ENCODE assay signal across 8 mouse cellular contexts in genomic region chr1:131096132-131096695, GRCm38 (mm10). TPM values are rescaled to one million over a fixed set of nuclear protein-coding genes. Genes with fewer than 3 reads are reported as not detected.
DNase-seq lines count a peak whose midpoint lies in the region; ATAC-seq and TF ChIP-seq lines count a peak whose summit lies in the region.

No protein-coding gene starts in this region.

- peak overlapping the region; percentile 95 for H3K27ac ChIP-seq in lung, embryonic 14.5 days (ENCODE audit: low read depth)
- peak overlapping the region; percentile 94 for H3K27ac ChIP-seq in embryonic facial prominence, embryonic 13.5 days
- H3K27ac ChIP-seq in limb, embryonic 13.5 days: peak overlapping the region; percentile 93
- H3K27ac ChIP-seq in neural tube, embryonic 14.5 days (ENCODE audit: low read depth, low read length): peak overlapping the region; percentile 75

- H3K27me3 ChIP-seq in lung, embryonic 14.5 days (ENCODE audit: insufficient read depth, low read length): no peaks in the 10 kb centered on the region
- H3K27me3 ChIP-seq in embryonic facial prominence, embryonic 13.5 days: no peaks in the 10 kb centered on the region
- no peaks in the 10 kb centered on the region for H3K27me3 ChIP-seq in limb, embryonic 13.5 days
- H3K27me3 ChIP-seq in neural tube, embryonic 14.5 days (ENCODE audit: control insufficient read depth, insufficient read depth, low read length): no peaks in the 10 kb centered on the region

- H3K4me2 ChIP-seq in lung, embryonic 14.5 days: peak overlapping the region; percentile 90
- H3K4me2 ChIP-seq in embryonic facial prominence, embryonic 13.5 days: peak overlapping the region; percentile 84
- peak overlapping the region; percentile 85 for H3K4me2 ChIP-seq in limb, embryonic 13.5 days (replicated peaks)
- H3K4me2 ChIP-seq in neural tube, embryonic 14.5 days (ENCODE audit: low read depth, low read length): peak overlapping the region; percentile 83

- 5% methylated on average over 9 of the region's 9 CpGs for WGBS in lung, embryonic 14.5 days
- WGBS in embryonic facial prominence, embryonic 13.5 days: 22% methylated on average over 9 of the region's 9 CpGs
- WGBS in limb, embryonic 13.5 days: 30% methylated on average over 9 of the region's 9 CpGs
- 27% methylated on average over 9 of the region's 9 CpGs for WGBS in neural tube, embryonic 14.5 days

- no peaks in the 10 kb centered on the region for H3K36me3 ChIP-seq in lung, embryonic 14.5 days (ENCODE audit: insufficient read depth)
- H3K36me3 ChIP-seq in embryonic facial prominence, embryonic 13.5 days: no peaks in the 10 kb centered on the region
- H3K36me3 ChIP-seq in limb, embryonic 13.5 days: no peaks in the 10 kb centered on the region
- no peaks in the 10 kb centered on the region for H3K36me3 ChIP-seq in neural tube, embryonic 14.5 days (ENCODE audit: control insufficient read depth, insufficient read depth, low read length)

- peak overlapping the region; percentile 91 for H3K9ac ChIP-seq in lung, embryonic 14.5 days
- peak overlapping the region; percentile 94 for H3K9ac ChIP-seq in embryonic facial prominence, embryonic 13.5 days
- peak overlapping the region; percentile 95 for H3K9ac ChIP-seq in limb, embryonic 13.5 days
- H3K9ac ChIP-seq in neural tube, embryonic 14.5 days (replicated peaks; ENCODE audit: low read depth, low read length): peak overlapping the region; percentile 81

- no peak for TF ChIP-seq CTCF in lung, embryonic 14.5 days (IDR thresholded peaks at IDR 0.05; ENCODE audit: low read depth)

- no peaks in the 10 kb centered on the region for H3K9me3 ChIP-seq in lung, embryonic 14.5 days (ENCODE audit: low read depth, low read length)
- H3K9me3 ChIP-seq in embryonic facial prominence, embryonic 13.5 days: no peaks in the 10 kb centered on the region
- H3K9me3 ChIP-seq in limb, embryonic 13.5 days: no peaks in the 10 kb centered on the region
- H3K9me3 ChIP-seq in neural tube, embryonic 14.5 days (ENCODE audit: control insufficient read depth, low read length): no peaks in the 10 kb centered on the region

- no peak for ATAC-seq in lung, embryonic 14.5 days (ENCODE audit: insufficient read depth)
- ATAC-seq in embryonic facial prominence, embryonic 13.5 days (ENCODE audit: insufficient number of reproducible peaks, insufficient read depth, low FRiP score, low TSS enrichment, low read depth): no peak
- ATAC-seq in limb, embryonic 13.5 days (ENCODE audit: low FRiP score, low read depth): no peak
- ATAC-seq in neural tube, embryonic 14.5 days (ENCODE audit: low read depth): no peak

- peak; percentile 40 for DNase-seq in lung, embryonic 14.5 days
- DNase-seq in lung, adult 18-20 months: no peak
- no peak for DNase-seq in spleen, adult 18-20 months
- no peak for DNase-seq in cerebellum, adult 9-10 months
- no peak for DNase-seq in yolk sac, embryonic 10.5 days (ENCODE audit: low spot score)

- peak overlapping the region; percentile 96 for H3K4me3 ChIP-seq in lung, embryonic 14.5 days (ENCODE audit: low read depth, low read length)
- peak overlapping the region; percentile 91 for H3K4me3 ChIP-seq in embryonic facial prominence, embryonic 13.5 days
- H3K4me3 ChIP-seq in limb, embryonic 13.5 days: peak overlapping the region; percentile 92
- H3K4me3 ChIP-seq in neural tube, embryonic 14.5 days (ENCODE audit: low read depth, low read length): peak overlapping the region; percentile 83

- H3K4me1 ChIP-seq in lung, embryonic 14.5 days (ENCODE audit: insufficient read depth): peaks cover 19% of the 10 kb centered on the region
- H3K4me1 ChIP-seq in embryonic facial prominence, embryonic 13.5 days: peaks cover 40% of the 10 kb centered on the region
- H3K4me1 ChIP-seq in limb, embryonic 13.5 days: peaks cover 53% of the 10 kb centered on the region
- peaks cover 22% of the 10 kb centered on the region for H3K4me1 ChIP-seq in neural tube, embryonic 14.5 days (ENCODE audit: control insufficient read depth, insufficient read depth, low read length)

RNA-seq across cellular contexts. Expression of gene Mapkapk2, which starts 1.4 kb away (rescaled TPM):
- 63.6 and 72.3 TPM in 2 replicates for polyA plus RNA-seq in lung, embryonic 14.5 days (2014; fragmentation: Nextera tagmentation; extraction: Ambion mirVana)
- 39.8 and 40.4 TPM in 2 replicates for polyA plus RNA-seq in embryonic facial prominence, embryonic 13.5 days (2015; fragmentation: Nextera tagmentation; extraction: Ambion mirVana)
- 42.7 and 43.3 TPM in 2 replicates for polyA plus RNA-seq in limb, embryonic 13.5 days (2015; fragmentation: Nextera tagmentation; extraction: Ambion mirVana)
- 15.8 and 16.1 TPM in 2 replicates for polyA plus RNA-seq in neural tube, embryonic 14.5 days (2014; fragmentation: Nextera tagmentation; extraction: Ambion mirVana)

RNA-seq across cellular contexts. Expression of gene Dyrk3, which starts 41.9 kb away (rescaled TPM):
- 3.9 and 4.3 TPM in 2 replicates for polyA plus RNA-seq in lung, embryonic 14.5 days (2014; fragmentation: Nextera tagmentation; extraction: Ambion mirVana)
- polyA plus RNA-seq in embryonic facial prominence, embryonic 13.5 days (2015; fragmentation: Nextera tagmentation; extraction: Ambion mirVana): 3.3 and 3.9 TPM in 2 replicates
- 2.9 and 3.0 TPM in 2 replicates for polyA plus RNA-seq in limb, embryonic 13.5 days (2015; fragmentation: Nextera tagmentation; extraction: Ambion mirVana)
- polyA plus RNA-seq in neural tube, embryonic 14.5 days (2014; fragmentation: Nextera tagmentation; extraction: Ambion mirVana): 12.6 and 16.5 TPM in 2 replicates

RNA-seq across cellular contexts. Expression of gene Eif2d, which starts 56.8 kb away (rescaled TPM):
- 58.0 and 63.5 TPM in 2 replicates for polyA plus RNA-seq in lung, embryonic 14.5 days (2014; fragmentation: Nextera tagmentation; extraction: Ambion mirVana)
- 61.3 and 68.7 TPM in 2 replicates for polyA plus RNA-seq in embryonic facial prominence, embryonic 13.5 days (2015; fragmentation: Nextera tagmentation; extraction: Ambion mirVana)
- polyA plus RNA-seq in limb, embryonic 13.5 days (2015; fragmentation: Nextera tagmentation; extraction: Ambion mirVana): 63.1 and 65.4 TPM in 2 replicates
- 54.8 and 58.7 TPM in 2 replicates for polyA plus RNA-seq in neural tube, embryonic 14.5 days (2014; fragmentation: Nextera tagmentation; extraction: Ambion mirVana)
